In genomic region chr17:56009088-56009961, GRCm38 (mm10) we compare ENCODE assay signal across 8 mouse cellular contexts. TPM values are rescaled to one million over a fixed set of nuclear protein-coding genes. Genes with fewer than 3 reads are reported as not detected.
A peak's percentile ranks its signal among the peaks of the same experiment; 100 is the strongest.
DNase-seq lines count a peak whose midpoint lies in the region; ATAC-seq and TF ChIP-seq lines count a peak whose summit lies in the region.

No protein-coding gene starts in this region.

- peaks cover 21% of the 10 kb centered on the region for H3K36me3 ChIP-seq in megakaryocyte, embryonic 14.5 days (replicated peaks; ENCODE audit: low read length)

- peak overlapping the region; percentile 92 for H3K4me3 ChIP-seq in gastrocnemius, adult 2 months
- peak overlapping the region; percentile 93 for H3K4me3 ChIP-seq in megakaryocyte, embryonic 14.5 days (replicated peaks)

- TF ChIP-seq CTCF in gastrocnemius, adult 2 months (IDR thresholded peaks at IDR 0.05), result peak; percentile 67

- peaks cover 58% of the 10 kb centered on the region for H3K4me1 ChIP-seq in megakaryocyte, embryonic 14.5 days

- no peaks in the 10 kb centered on the region for H3K9me3 ChIP-seq in megakaryocyte, embryonic 14.5 days

- H3K27ac ChIP-seq in gastrocnemius, adult 2 months, result peak overlapping the region; percentile 91

- DNase-seq in ZHBTc4 (ENCODE audit: low read depth, low spot score), result peak; percentile 95
- peak; percentile 95 for DNase-seq in gastrocnemius, adult 2 months
- peak; percentile 61 for DNase-seq in hindlimb bud, embryonic 11.5 days (ENCODE audit: extremely low spot score, low read depth, low spot score)
- DNase-seq in left cerebral cortex, adult 8-10 months (ENCODE audit: low spot score in 2 of 2), result peak; percentile 81 to 92
- peak; percentile 96 for DNase-seq in right cerebral cortex, postnatal 10 days (ENCODE audit: low spot score in 2 of 2)
- DNase-seq in urinary bladder, postnatal 25 days (ENCODE audit: low spot score), result peak; percentile 79

- peaks cover 26% of the 10 kb centered on the region for H3K27me3 ChIP-seq in megakaryocyte, embryonic 14.5 days (replicated peaks)

- intact Hi-C loops in gastrocnemius, adult 2 months (cut with DNase I), result no loop called here

- peak; percentile 83 for ATAC-seq in common myeloid progenitor, adult 5-6 weeks (replicated peaks; ENCODE audit: low read depth, poor library complexity, severe bottlenecking)

RNA-seq across cellular contexts. Expression of gene Mpnd, which starts 3.8 kb away (rescaled TPM):
- 33.4 and 70.7 TPM in 2 replicates for total RNA-seq in common myeloid progenitor, adult 5-6 weeks (2017)
- total RNA-seq in gastrocnemius, adult 2 months (2021), result 10 to 100 TPM; 41.2 to 41.6 TPM
- total RNA-seq in left cerebral cortex, adult 8-10 months (2022), result 100 to 1,000 TPM; 107 to 123 (median 117) TPM
- 4.4 and 22.7 TPM in 2 replicates for polyA plus RNA-seq in megakaryocyte, embryonic 14.5 days (2012; ENCODE audit: insufficient read depth, low replicate concordance)

RNA-seq across cellular contexts. Expression of gene Stap2, which starts 3.9 kb away (rescaled TPM):
- total RNA-seq in common myeloid progenitor, adult 5-6 weeks (2017), result 0.53 TPM in 1 of 2 replicates, not detected in the other
- 1 to 10 TPM; 2.6 to 3.1 TPM for total RNA-seq in gastrocnemius, adult 2 months (2021)
- 1 to 10 TPM; 1.7 to 2.4 (median 2.1) TPM for total RNA-seq in left cerebral cortex, adult 8-10 months (2022)
- polyA plus RNA-seq in megakaryocyte, embryonic 14.5 days (2012; ENCODE audit: insufficient read depth, low replicate concordance), result 0.21 TPM in 1 of 2 replicates, not detected in the other

RNA-seq across cellular contexts. Expression of gene Fsd1, which starts 23.0 kb away (rescaled TPM):
- not detected in 2 replicates for total RNA-seq in common myeloid progenitor, adult 5-6 weeks (2017)
- total RNA-seq in gastrocnemius, adult 2 months (2021), result not detected
- 10 to 100 TPM; 73.6 to 91.7 (median 81.2) TPM for total RNA-seq in left cerebral cortex, adult 8-10 months (2022)
- polyA plus RNA-seq in megakaryocyte, embryonic 14.5 days (2012; ENCODE audit: insufficient read depth, low replicate concordance), result not detected in 2 replicates

RNA-seq across cellular contexts. Expression of gene Sh3gl1, which starts 27.1 kb away (rescaled TPM):
- total RNA-seq in common myeloid progenitor, adult 5-6 weeks (2017), result 27.9 and 30.1 TPM in 2 replicates
- 1 to 10 TPM; 8.7 to 9.5 TPM for total RNA-seq in gastrocnemius, adult 2 months (2021)
- 10 to 100 TPM; 31.2 to 36.7 (median 34.0) TPM for total RNA-seq in left cerebral cortex, adult 8-10 months (2022)
- 115 and 286 TPM in 2 replicates for polyA plus RNA-seq in megakaryocyte, embryonic 14.5 days (2012; ENCODE audit: insufficient read depth, low replicate concordance)

RNA-seq across cellular contexts. Expression of gene Chaf1a, which starts 30.9 kb away (rescaled TPM):
- total RNA-seq in common myeloid progenitor, adult 5-6 weeks (2017), result 33.6 and 35.6 TPM in 2 replicates
- under 1 TPM; 0.46 to 0.59 TPM for total RNA-seq in gastrocnemius, adult 2 months (2021)
- total RNA-seq in left cerebral cortex, adult 8-10 months (2022), result 1 to 10 TPM; 2.6 to 3.5 (median 3.1) TPM
- polyA plus RNA-seq in megakaryocyte, embryonic 14.5 days (2012; ENCODE audit: insufficient read depth, low replicate concordance), result 17.0 and 33.8 TPM in 2 replicates

Comparison
In these comparisons a context has a peak if more than half of its experiments do, and no peak if none do; other contexts are left out.
1. Peak in every context shown above with its lines: DNase-seq, ATAC-seq, H3K4me3 ChIP-seq and H3K27ac ChIP-seq.
2. RNA of gene Fsd1, which starts 23.0 kb away (total RNA-seq): 73.6 to 91.7 TPM in left cerebral cortex, adult 8-10 months; not detected in gastrocnemius, adult 2 months and not detected in common myeloid progenitor, adult 5-6 weeks; every median in the first group is over 10 times any median in the second.